Mouse (Mus musculus): ENCODE measurements around the gene Hist1h2be. TPM values are rescaled to one million over a fixed set of nuclear protein-coding genes. Genes with fewer than 3 reads are reported as not detected.

The Hist1h2be gene
- polyA plus RNA-seq, 1 experiment = 2.8 TPM

DNA sequence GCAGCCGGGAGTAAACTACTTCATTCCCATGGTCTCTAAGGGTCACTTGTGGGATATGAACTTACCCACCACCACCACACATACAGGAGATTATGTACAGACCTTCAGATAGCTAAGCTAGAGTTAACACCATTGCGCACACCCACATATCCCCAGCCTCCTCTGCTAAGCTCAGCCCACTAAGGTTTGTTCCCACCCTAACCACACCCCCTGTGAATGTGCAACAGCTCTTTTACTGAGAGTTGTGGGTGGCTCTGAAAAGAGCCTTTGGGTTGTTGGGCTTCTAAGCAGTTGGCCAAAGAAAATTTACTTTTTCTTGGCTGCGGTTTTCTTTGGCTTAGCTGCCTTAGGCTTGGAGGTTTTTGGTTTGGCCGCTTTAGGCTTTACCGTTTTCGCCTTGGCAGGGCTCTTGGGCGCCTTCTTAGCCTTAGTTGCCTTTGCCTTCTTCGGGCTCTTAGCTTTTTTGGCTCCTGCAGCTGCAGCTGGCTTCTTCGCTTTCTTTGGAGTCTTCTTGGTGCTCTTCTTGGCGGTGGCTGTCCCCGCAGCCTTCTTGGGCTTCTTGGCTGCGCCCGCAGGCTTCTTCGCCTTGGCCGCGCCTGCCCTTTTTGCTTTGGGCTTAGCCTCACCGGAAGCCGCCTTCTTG, 729 bp upstream of the Hist1h2be start:
- TF ChIP-seq POLR2A (IDR thresholded peaks at IDR 0.05; ENCODE audit: low read depth, low read length) = no peak; the same call in 1 of the 2 replicates
- no peak for TF ChIP-seq CTCF (IDR thresholded peaks at IDR 0.05; ENCODE audit: extremely low read depth, insufficient read depth, insufficient read length, insufficient replicate concordance)
- DNase-seq (ENCODE audit: low read depth in 1 of 2, low spot score in 2 of 2) = peak; percentile 70 to 82
- under 1% methylated on average over 18 of the region's 18 CpGs for WGBS

DNA sequence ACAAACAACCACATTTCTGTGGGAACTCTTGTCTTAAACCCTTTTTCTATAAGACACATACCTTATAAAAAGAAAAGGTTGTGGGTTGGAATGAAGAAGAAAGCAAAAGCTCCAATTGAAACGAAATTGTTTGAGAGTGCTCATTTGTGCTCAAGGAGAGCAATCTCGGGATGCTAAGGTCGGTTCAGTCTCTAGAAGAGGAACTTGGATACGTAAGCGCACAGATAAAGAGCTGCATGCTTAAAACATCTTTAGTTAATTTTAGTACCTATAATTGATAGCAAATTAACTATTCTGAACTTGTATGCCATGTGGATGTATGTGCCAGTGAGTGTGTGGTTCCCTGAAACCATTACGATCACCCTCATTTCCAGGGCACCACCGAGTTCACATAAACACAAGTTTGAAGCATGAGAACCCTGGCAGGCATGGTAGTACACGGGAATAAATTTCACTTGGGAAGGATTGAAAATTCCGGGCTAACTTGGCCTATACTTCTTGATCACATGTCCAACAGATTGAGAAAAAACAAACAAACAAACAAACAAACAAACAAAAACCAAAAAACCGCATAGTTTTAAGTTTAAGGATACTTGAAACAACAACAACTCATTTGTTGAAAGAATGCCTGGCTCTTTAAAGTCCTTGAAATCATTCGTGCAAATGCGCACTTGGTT, 730 bp downstream of the Hist1h2be start:
- WGBS = 25% methylated on average over 12 of the region's 12 CpGs
- H3K4me1 ChIP-seq (ENCODE audit: control insufficient read depth, insufficient read depth, insufficient read length) = peaks cover 2% of the 10 kb centered on the region; the same call in 1 of the 2 replicates
- H3K27ac ChIP-seq (ENCODE audit: insufficient read depth, low read length) = peak overlapping the region; percentile 95
- H3K4me3 ChIP-seq (ENCODE audit: extremely low read depth, insufficient read depth, insufficient read length) = peak overlapping the region; percentile 65; the same call in 1 of the 2 replicates
- no peak for DNase-seq (ENCODE audit: low read depth in 1 of 2, low spot score in 2 of 2)
- H3K27me3 ChIP-seq (ENCODE audit: control insufficient read depth, insufficient read depth, low read length) = no peaks in the 10 kb centered on the region
- no peaks in the 10 kb centered on the region for H3K36me3 ChIP-seq (ENCODE audit: control insufficient read depth, insufficient read depth, low read length)
- TF ChIP-seq POLR2A (IDR thresholded peaks at IDR 0.05; ENCODE audit: low read depth, low read length) = no peak
- TF ChIP-seq CTCF (IDR thresholded peaks at IDR 0.05; ENCODE audit: extremely low read depth, insufficient read depth, insufficient read length, insufficient replicate concordance) = no peak

More for the DNA sequence above, 729 bp upstream of the Hist1h2be start:
- peak overlapping the region; percentile 58 for H3K4me3 ChIP-seq (ENCODE audit: extremely low read depth, insufficient read depth, insufficient read length)
- H3K36me3 ChIP-seq (ENCODE audit: control insufficient read depth, insufficient read depth, low read length) = no peaks in the 10 kb centered on the region
- H3K27me3 ChIP-seq (ENCODE audit: control insufficient read depth, insufficient read depth, low read length) = no peaks in the 10 kb centered on the region
- H3K4me1 ChIP-seq (ENCODE audit: control insufficient read depth, insufficient read depth, insufficient read length) = peaks cover 2% of the 10 kb centered on the region; the same call in 1 of the 2 replicates
- H3K27ac ChIP-seq (ENCODE audit: insufficient read depth, low read length) = peak overlapping the region; percentile 85

DNA sequence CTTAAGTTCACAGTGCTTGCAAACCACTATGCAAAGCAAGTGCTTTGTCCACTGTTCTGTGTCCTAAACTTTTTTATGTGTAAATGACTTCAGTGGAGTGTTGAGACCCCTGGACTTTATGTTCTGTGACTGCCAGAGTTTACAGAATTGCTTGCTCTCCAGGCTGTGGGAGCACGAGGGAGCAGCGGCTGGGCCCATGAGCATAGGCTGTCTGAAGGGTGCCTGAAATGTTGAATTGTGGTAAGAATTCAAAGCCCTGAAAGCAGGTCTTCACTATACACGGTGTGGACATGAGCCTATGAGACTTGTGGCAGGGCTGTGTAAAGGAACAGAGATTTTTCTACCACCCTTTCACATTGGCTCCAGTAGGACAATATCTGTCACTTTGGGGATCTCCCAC, 9.3 kb downstream of the Hist1h2be start:
- WGBS = 90% methylated on average over 3 of the region's 3 CpGs
- Histone ChIP-seq H3K27ac (ENCODE audit: insufficient read depth, low read length) (no peak overlapping the region), H3K4me3 (ENCODE audit: extremely low read depth, insufficient read depth, insufficient read length) (no peak overlapping the region), H3K36me3 (ENCODE audit: control insufficient read depth, insufficient read depth, low read length) (no peaks in the 10 kb centered on the region), H3K27me3 (ENCODE audit: control insufficient read depth, insufficient read depth, low read length) (no peaks in the 10 kb centered on the region), H3K4me1 (ENCODE audit: control insufficient read depth, insufficient read depth, insufficient read length) (no peaks in the 10 kb centered on the region)
- TF ChIP-seq POLR2A (IDR thresholded peaks at IDR 0.05; ENCODE audit: low read depth, low read length) (no peak), CTCF (IDR thresholded peaks at IDR 0.05; ENCODE audit: extremely low read depth, insufficient read depth, insufficient read length, insufficient replicate concordance) (no peak)
- no peak for DNase-seq (ENCODE audit: low read depth in 1 of 2, low spot score in 2 of 2)

DNA sequence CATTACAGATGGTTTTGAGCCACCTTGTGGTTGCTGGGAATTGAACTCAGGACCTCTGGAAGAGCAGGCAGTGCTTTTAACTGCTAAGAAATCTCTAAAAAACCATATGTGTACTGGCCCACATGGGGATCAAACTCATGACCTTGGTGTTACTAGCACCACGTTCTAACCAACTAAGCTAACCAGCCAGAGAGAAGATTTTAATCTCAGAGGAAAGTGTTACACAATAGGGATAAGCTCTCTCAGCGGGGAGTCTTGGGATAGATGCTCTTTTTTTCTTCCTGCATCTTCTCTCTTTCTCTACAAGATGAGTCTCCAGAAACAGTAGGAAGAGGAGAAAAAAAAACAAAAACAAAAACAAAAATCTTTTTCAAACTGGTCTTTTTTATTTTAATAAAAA, 10.5 kb downstream of the Hist1h2be start:
- Histone ChIP-seq H3K27me3 (ENCODE audit: control insufficient read depth, insufficient read depth, low read length) (no peaks in the 10 kb centered on the region), H3K4me3 (ENCODE audit: extremely low read depth, insufficient read depth, insufficient read length) (no peak overlapping the region), H3K27ac (ENCODE audit: insufficient read depth, low read length) (no peak overlapping the region), H3K4me1 (ENCODE audit: control insufficient read depth, insufficient read depth, insufficient read length) (no peaks in the 10 kb centered on the region), H3K36me3 (ENCODE audit: control insufficient read depth, insufficient read depth, low read length) (no peaks in the 10 kb centered on the region)
- TF ChIP-seq POLR2A (IDR thresholded peaks at IDR 0.05; ENCODE audit: low read depth, low read length) = no peak
- TF ChIP-seq CTCF (IDR thresholded peaks at IDR 0.05; ENCODE audit: extremely low read depth, insufficient read depth, insufficient read length, insufficient replicate concordance) = no peak
- WGBS = 82% methylated on average over 2 of the region's 2 CpGs
- no peak for DNase-seq (ENCODE audit: low read depth in 1 of 2, low spot score in 2 of 2)

DNA sequence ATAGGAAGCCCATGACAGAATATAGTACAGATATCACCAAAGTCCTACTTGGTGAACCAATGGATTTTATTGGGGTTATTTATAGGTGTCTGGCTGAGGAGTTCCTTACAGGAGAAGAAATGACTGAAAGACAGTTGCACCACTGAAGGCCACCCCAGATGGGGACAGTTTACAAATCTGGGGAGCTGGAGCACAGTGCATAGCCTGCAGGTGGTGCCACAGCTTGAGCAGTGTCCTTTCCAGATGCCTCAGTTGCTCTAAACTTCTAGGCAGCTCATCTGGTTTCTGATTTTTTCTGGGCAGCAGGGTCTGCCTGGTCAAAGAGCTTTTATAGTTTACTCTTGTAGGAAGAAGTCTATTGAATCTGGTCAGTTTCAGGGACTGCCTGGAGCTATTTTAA, 11.1 kb downstream of the Hist1h2be start:
- no peak overlapping the region for H3K4me3 ChIP-seq (ENCODE audit: extremely low read depth, insufficient read depth, insufficient read length)
- H3K36me3 ChIP-seq (ENCODE audit: control insufficient read depth, insufficient read depth, low read length) = no peaks in the 10 kb centered on the region
- no peak overlapping the region for H3K27ac ChIP-seq (ENCODE audit: insufficient read depth, low read length)
- no peaks in the 10 kb centered on the region for H3K27me3 ChIP-seq (ENCODE audit: control insufficient read depth, insufficient read depth, low read length)
- no peak for DNase-seq (ENCODE audit: low read depth in 1 of 2, low spot score in 2 of 2)
- no peaks in the 10 kb centered on the region for H3K4me1 ChIP-seq (ENCODE audit: control insufficient read depth, insufficient read depth, insufficient read length)
- TF ChIP-seq CTCF (IDR thresholded peaks at IDR 0.05; ENCODE audit: extremely low read depth, insufficient read depth, insufficient read length, insufficient replicate concordance) (no peak), POLR2A (IDR thresholded peaks at IDR 0.05; ENCODE audit: low read depth, low read length) (no peak)

DNA sequence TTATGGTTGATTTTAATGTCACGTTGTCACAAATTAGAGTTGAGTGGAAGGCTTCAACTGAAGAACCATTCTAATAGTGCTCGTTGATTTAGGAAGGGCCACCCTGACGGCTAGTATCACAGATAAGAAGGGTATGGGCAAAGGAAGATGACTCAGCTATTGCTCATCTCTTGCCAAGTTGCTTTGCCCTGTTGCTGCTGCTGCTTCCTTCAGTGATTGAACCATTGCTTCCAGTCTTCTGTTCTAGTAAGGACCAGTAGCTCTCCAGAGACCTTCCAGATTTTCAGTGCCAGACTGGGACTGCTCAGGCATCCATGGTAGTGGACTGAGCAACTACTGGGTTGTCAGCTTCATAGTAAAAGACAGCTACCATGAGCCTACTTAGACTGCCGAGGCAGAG, 11.7 kb downstream of the Hist1h2be start:
- Histone ChIP-seq H3K4me3 (ENCODE audit: extremely low read depth, insufficient read depth, insufficient read length) (no peak overlapping the region; the same call in 1 of the 2 replicates), H3K27me3 (ENCODE audit: control insufficient read depth, insufficient read depth, low read length) (no peaks in the 10 kb centered on the region), H3K27ac (ENCODE audit: insufficient read depth, low read length) (no peak overlapping the region), H3K4me1 (ENCODE audit: control insufficient read depth, insufficient read depth, insufficient read length) (no peaks in the 10 kb centered on the region), H3K36me3 (ENCODE audit: control insufficient read depth, insufficient read depth, low read length) (no peaks in the 10 kb centered on the region)
- 82% methylated on average over 4 of the region's 4 CpGs for WGBS
- no peak for DNase-seq (ENCODE audit: low read depth in 1 of 2, low spot score in 2 of 2)
- no peak for TF ChIP-seq CTCF (IDR thresholded peaks at IDR 0.05; ENCODE audit: extremely low read depth, insufficient read depth, insufficient read length, insufficient replicate concordance)
- TF ChIP-seq POLR2A (IDR thresholded peaks at IDR 0.05; ENCODE audit: low read depth, low read length) = no peak

DNA sequence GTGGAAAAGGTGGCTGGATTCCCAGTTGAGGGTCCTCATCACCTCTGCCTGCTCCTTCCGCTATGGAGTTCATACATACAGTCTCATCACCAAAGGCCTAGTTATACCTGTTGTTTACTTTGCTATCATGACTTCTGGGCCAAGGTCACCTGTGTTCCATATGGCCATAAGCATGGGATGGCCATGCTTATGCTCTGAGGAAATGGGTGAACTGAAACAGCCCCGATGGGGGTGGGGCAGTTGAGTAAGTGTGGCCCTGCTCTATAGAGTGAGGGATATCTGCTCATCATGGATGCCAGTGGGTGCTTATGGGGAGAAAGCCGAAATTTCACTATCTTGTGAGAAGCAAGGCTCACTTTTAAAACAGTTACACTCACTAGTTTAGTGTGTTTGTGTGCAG, 15.9 kb downstream of the Hist1h2be start:
- no peak for DNase-seq (ENCODE audit: low read depth in 1 of 2, low spot score in 2 of 2)
- WGBS = 92% methylated on average over 3 of the region's 3 CpGs
- Histone ChIP-seq H3K27ac (ENCODE audit: insufficient read depth, low read length) (no peak overlapping the region), H3K4me1 (ENCODE audit: control insufficient read depth, insufficient read depth, insufficient read length) (no peaks in the 10 kb centered on the region), H3K4me3 (ENCODE audit: extremely low read depth, insufficient read depth, insufficient read length) (no peak overlapping the region), H3K27me3 (ENCODE audit: control insufficient read depth, insufficient read depth, low read length) (no peaks in the 10 kb centered on the region), H3K36me3 (ENCODE audit: control insufficient read depth, insufficient read depth, low read length) (no peaks in the 10 kb centered on the region)
- TF ChIP-seq CTCF (IDR thresholded peaks at IDR 0.05; ENCODE audit: extremely low read depth, insufficient read depth, insufficient read length, insufficient replicate concordance) = no peak

All from spleen, adult 2 months (tissue).